In the genomic region with DNA sequence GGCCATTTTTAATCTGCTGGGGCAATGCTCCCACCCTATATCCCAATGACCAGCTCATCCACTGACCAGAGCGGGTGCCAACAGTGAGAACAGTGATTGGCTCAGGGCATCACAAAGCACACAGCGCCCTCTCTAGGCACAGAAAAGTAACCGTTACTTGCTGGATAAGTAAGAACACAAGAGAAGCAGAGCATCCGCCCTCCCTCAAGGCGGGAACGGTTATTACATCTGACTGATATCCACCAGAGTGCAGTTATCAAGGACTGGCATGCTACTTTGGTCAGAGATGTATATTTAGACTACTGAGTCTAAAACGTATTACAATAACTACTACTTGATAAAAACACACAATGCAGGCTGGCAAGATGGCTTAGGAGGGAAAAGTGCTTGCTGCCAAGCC, we compare ENCODE assay signal across 16 mouse cellular contexts. TPM values are rescaled to one million over a fixed set of nuclear protein-coding genes. Genes with fewer than 3 reads are reported as not detected.
DNase-seq lines count a peak whose midpoint lies in the region; ATAC-seq and TF ChIP-seq lines count a peak whose summit lies in the region.
"Had no signal": no experiment of that assay in that cellular context is flagged by ENCODE, and none has a peak within 500 bp of the region (broad histone marks: within the 10 kb centered on the region; RNA-seq: fewer than 3 reads in every experiment).

No protein-coding gene starts in this region.

- no peak for TF ChIP-seq EP300 in lung, postnatal 0 days (IDR thresholded peaks at IDR 0.05)

- H3K36me3 ChIP-seq in lung, postnatal 0 days (ENCODE audit: insufficient read depth, low read length), result peaks cover 5% of the 10 kb centered on the region; the same call in 1 of the 2 replicates
- peaks cover 94% of the 10 kb centered on the region for H3K36me3 ChIP-seq in embryonic facial prominence, embryonic 10.5 days (replicated peaks)

- ATAC-seq in lung, postnatal 0 days, result no peak
- ATAC-seq in Patski, result no peak
- ATAC-seq in erythroid progenitor cell, adult 5-6 weeks (replicated peaks; ENCODE audit: low FRiP score, poor library complexity, severe bottlenecking), result peak; percentile 93
- peak; percentile 98 for ATAC-seq in megakaryocyte-erythroid progenitor cell, adult 5-6 weeks (replicated peaks; ENCODE audit: low FRiP score, low TSS enrichment, poor library complexity, severe bottlenecking)
- ATAC-seq: forebrain, embryonic 16.5 days had no signal

- DNase-seq in lung, postnatal 0 days (ENCODE audit: low spot score), result no peak
- no peak for DNase-seq in lung, postnatal 36 days
- no peak for DNase-seq in Patski (ENCODE audit: low read depth, low spot score)
- DNase-seq in thymus, postnatal 36 days, result no peak
- DNase-seq in embryonic facial prominence, embryonic 10.5 days (ENCODE audit: low spot score), result no peak
- DNase-seq: adrenal gland, postnatal 14 days; cerebellum, adult 11 months; kidney, postnatal 10 days; right cerebral cortex, postnatal 4 days had no signal

- H3K9ac ChIP-seq in lung, postnatal 0 days (replicated peaks; ENCODE audit: low read depth), result no peak overlapping the region
- H3K9ac ChIP-seq: embryonic facial prominence, embryonic 15.5 days had no signal

- no peaks in the 10 kb centered on the region for H3K9me3 ChIP-seq in lung, postnatal 0 days (ENCODE audit: low read length)
- no peaks in the 10 kb centered on the region for H3K9me3 ChIP-seq in embryonic facial prominence, embryonic 10.5 days
- H3K9me3 ChIP-seq: embryonic facial prominence, embryonic 15.5 days; limb, embryonic 10.5 days had no signal

- 90% methylated on average over 7 of the region's 7 CpGs for WGBS in lung, postnatal 0 days
- 91% methylated on average over 7 of the region's 7 CpGs for WGBS in embryonic facial prominence, embryonic 10.5 days

- in situ Hi-C loops in Patski (cut with MboI; ENCODE audit: low pct_unique_long_range_greater_than_20kb), result no loop called here

- H3K4me2 ChIP-seq in lung, postnatal 0 days (replicated peaks; ENCODE audit: low read depth, low read length), result no peak overlapping the region
- H3K4me2 ChIP-seq: embryonic facial prominence, embryonic 15.5 days; midbrain, embryonic 11.5 days had no signal

- H3K4me1 ChIP-seq in lung, postnatal 0 days (ENCODE audit: insufficient read depth, low read depth, low read length), result no peaks in the 10 kb centered on the region
- H3K4me1 ChIP-seq in embryonic facial prominence, embryonic 10.5 days, result no peaks in the 10 kb centered on the region
- H3K4me1 ChIP-seq: embryonic facial prominence, embryonic 15.5 days; limb, embryonic 10.5 days had no signal

- H3K27me3 ChIP-seq in lung, postnatal 0 days (replicated peaks; ENCODE audit: insufficient read depth, low read length), result no peaks in the 10 kb centered on the region
- no peaks in the 10 kb centered on the region for H3K27me3 ChIP-seq in Patski
- H3K27me3 ChIP-seq in embryonic facial prominence, embryonic 10.5 days (replicated peaks; ENCODE audit: low read depth, poor library complexity, severe bottlenecking), result no peaks in the 10 kb centered on the region
- H3K27me3 ChIP-seq: embryonic facial prominence, embryonic 15.5 days had no signal

- CTCF ChIA-PET in Patski (lab: Charles Lee), result interaction anchor here (0.8 kb wide), 1 partner anchor 15 kb away, joined by 3 read pairs; no protein-coding TSS in a partner anchor

- POLR2A ChIA-PET in Patski (lab: Charles Lee), result no interaction called here

- no peak overlapping the region for H3K27ac ChIP-seq in lung, postnatal 0 days (ENCODE audit: low read length)
- H3K27ac ChIP-seq in embryonic facial prominence, embryonic 10.5 days (replicated peaks), result no peak overlapping the region
- H3K27ac ChIP-seq: embryonic facial prominence, embryonic 15.5 days; limb, embryonic 10.5 days had no signal

- no peak overlapping the region for H3K4me3 ChIP-seq in lung, postnatal 0 days (ENCODE audit: low read depth, low read length)
- no peak overlapping the region for H3K4me3 ChIP-seq in embryonic facial prominence, embryonic 10.5 days
- H3K4me3 ChIP-seq: embryonic facial prominence, embryonic 15.5 days; limb, embryonic 10.5 days; myocyte had no signal

- peak; percentile 20; the same call in 1 of the 2 replicates for TF ChIP-seq CTCF in lung, postnatal 0 days (IDR thresholded peaks at IDR 0.05)
- TF ChIP-seq CTCF in Patski (IDR thresholded peaks at IDR 0.05), result peak; percentile 24

RNA-seq across cellular contexts. Expression of a gene that starts 39.3 kb away (rescaled TPM):
- polyA plus RNA-seq in lung, postnatal 0 days (2015; fragmentation: Nextera tagmentation; extraction: Ambion mirVana), result 19.8 and 23.0 TPM in 2 replicates
- polyA plus RNA-seq in Patski (2021), result 47.4 TPM
- total RNA-seq in erythroid progenitor cell, adult 5-6 weeks (2015; ENCODE audit: low replicate concordance), result 35.0 and 65.4 TPM in 2 replicates
- 54.1 and 57.1 TPM in 2 replicates for total RNA-seq in erythroid progenitor cell, adult 5-6 weeks (2017; ENCODE audit: low replicate concordance)
- total RNA-seq in megakaryocyte-erythroid progenitor cell, adult 5-6 weeks (2014; fragmentation: Nextera tagmentation), result 80.7 and 83.9 TPM in 2 replicates
- total RNA-seq in megakaryocyte-erythroid progenitor cell, adult 5-6 weeks (2017), result 46.5 and 49.6 TPM in 2 replicates
- polyA plus RNA-seq in embryonic facial prominence, embryonic 10.5 days (2016; fragmentation: Nextera tagmentation; extraction: Ambion mirVana), result 33.8 and 34.9 TPM in 2 replicates

Comparison
In these comparisons a context has a peak if more than half of its experiments do, and no peak if none do; other contexts are left out.
1. ATAC-seq: peak in erythroid progenitor cell, adult 5-6 weeks (single experiment) and megakaryocyte-erythroid progenitor cell, adult 5-6 weeks (single experiment); none in lung, postnatal 0 days (single experiment) and Patski (single experiment).